In genomic region chr12:108400951-108401350, GRCm38 (mm10) we compare ENCODE assay signal across 23 mouse cellular contexts. TPM values are rescaled to one million over a fixed set of nuclear protein-coding genes. Genes with fewer than 3 reads are reported as not detected.
"Had no signal": no experiment of that assay in that cellular context is flagged by ENCODE, and none has a peak within 500 bp of the region (broad histone marks: within the 10 kb centered on the region; RNA-seq: fewer than 3 reads in every experiment).

No protein-coding gene starts in this region.

- H3K4me1 ChIP-seq: liver, embryonic 12.5 days; liver, embryonic 15.5 days had no signal

- H3K4me3 ChIP-seq: kidney, embryonic 15.5 days; left cerebral cortex, adult 2 months; limb, embryonic 10.5 days; limb, embryonic 13.5 days; liver, embryonic 12.5 days; liver, embryonic 15.5 days; midbrain, embryonic 12.5 days; midbrain, embryonic 15.5 days; neural tube, embryonic 12.5 days; neural tube, embryonic 15.5 days had no signal

- H3K27me3 ChIP-seq: kidney, embryonic 15.5 days; limb, embryonic 13.5 days; liver, embryonic 12.5 days; liver, embryonic 15.5 days; midbrain, embryonic 12.5 days; midbrain, embryonic 15.5 days; neural tube, embryonic 12.5 days; neural tube, embryonic 15.5 days had no signal

- H3K27ac ChIP-seq: kidney, embryonic 15.5 days; left cerebral cortex, adult 2 months; limb, embryonic 10.5 days; limb, embryonic 13.5 days; liver, embryonic 12.5 days; liver, embryonic 15.5 days; macrophage; midbrain, embryonic 12.5 days; midbrain, embryonic 15.5 days; neural tube, embryonic 12.5 days; neural tube, embryonic 15.5 days; stomach, postnatal 0 days had no signal

- DNase-seq: kidney, postnatal 10 days; kidney, postnatal 36 days; layer of hippocampus, postnatal 36 days; liver; lung, adult 2 months; right cerebral cortex, adult 18-20 months; right cerebral cortex, postnatal 14 days; right cerebral cortex, postnatal 4 days; thymus, adult 2 months; thymus, postnatal 14 days; thymus, postnatal 4 days had no signal

RNA-seq across cellular contexts. Expression of gene Eml1, which starts 30.2 kb away (rescaled TPM):
- polyA plus RNA-seq: macrophage had no signal
